Comparison of ENCODE assay signal across 8 mouse cellular contexts in genomic region chr17:34685120-34686110, GRCm38 (mm10). TPM values are rescaled to one million over a fixed set of nuclear protein-coding genes. Genes with fewer than 3 reads are reported as not detected.
DNase-seq lines count a peak whose midpoint lies in the region; ATAC-seq lines count a peak whose summit lies in the region.

No protein-coding gene starts in this region.

- peaks cover 46% of the 10 kb centered on the region for H3K4me1 ChIP-seq in heart, embryonic 13.5 days
- H3K4me1 ChIP-seq in midbrain, embryonic 13.5 days (replicated peaks): peaks cover 3% of the 10 kb centered on the region; the same call in 1 of the 2 replicates

- ATAC-seq in heart, embryonic 13.5 days (ENCODE audit: extremely low read depth, insufficient number of reproducible peaks, low FRiP score, low TSS enrichment): peak; percentile 38; the same call in 1 of the 2 replicates
- ATAC-seq in midbrain, embryonic 13.5 days: peak; percentile 44; the same call in 1 of the 2 replicates

- peaks cover 3% of the 10 kb centered on the region for H3K27me3 ChIP-seq in heart, embryonic 13.5 days (replicated peaks)
- no peaks in the 10 kb centered on the region for H3K27me3 ChIP-seq in midbrain, embryonic 13.5 days

- no peak overlapping the region for H3K4me2 ChIP-seq in heart, embryonic 13.5 days
- H3K4me2 ChIP-seq in midbrain, embryonic 13.5 days (replicated peaks): no peak overlapping the region

- no peaks in the 10 kb centered on the region for H3K9me3 ChIP-seq in heart, embryonic 13.5 days
- H3K9me3 ChIP-seq in midbrain, embryonic 13.5 days: no peaks in the 10 kb centered on the region

- DNase-seq in cerebellum, postnatal 25 days: peak; percentile 24 to 52
- DNase-seq in cerebellum, adult 11 months: no peak
- DNase-seq in ovary, postnatal 14 days (ENCODE audit: low spot score): peak; percentile 61
- DNase-seq in ovary, adult 18-20 months (ENCODE audit: low spot score): no peak
- no peak for DNase-seq in thymus, postnatal 25 days
- no peak for DNase-seq in right cerebral cortex, adult 18-20 months

- H3K4me3 ChIP-seq in heart, embryonic 13.5 days: no peak overlapping the region
- no peak overlapping the region for H3K4me3 ChIP-seq in midbrain, embryonic 13.5 days (replicated peaks)

- H3K27ac ChIP-seq in heart, embryonic 13.5 days (replicated peaks): peak overlapping the region; percentile 74
- no peak overlapping the region for H3K27ac ChIP-seq in midbrain, embryonic 13.5 days

- 70% methylated on average over 28 of the region's 28 CpGs for WGBS in heart, embryonic 13.5 days
- 80% methylated on average over 28 of the region's 28 CpGs for WGBS in midbrain, embryonic 13.5 days

- no peaks in the 10 kb centered on the region for H3K36me3 ChIP-seq in heart, embryonic 13.5 days
- no peaks in the 10 kb centered on the region for H3K36me3 ChIP-seq in midbrain, embryonic 13.5 days

- peak overlapping the region; percentile 25; the same call in 1 of the 2 replicates for H3K9ac ChIP-seq in heart, embryonic 13.5 days
- H3K9ac ChIP-seq in midbrain, embryonic 13.5 days (replicated peaks): no peak overlapping the region

RNA-seq across cellular contexts. Expression of gene Tnxb, which starts 15.1 kb away (rescaled TPM):
- 1.3 and 1.4 TPM in 2 replicates for polyA plus RNA-seq in heart, embryonic 13.5 days (2015; fragmentation: Nextera tagmentation; extraction: Ambion mirVana)
- polyA plus RNA-seq in midbrain, embryonic 13.5 days (2015; fragmentation: Nextera tagmentation; extraction: Ambion mirVana): 0.08 and 0.10 TPM in 2 replicates

RNA-seq across cellular contexts. Expression of gene Atf6b, which starts 38.5 kb away (rescaled TPM):
- 56.1 and 56.2 TPM in 2 replicates for polyA plus RNA-seq in heart, embryonic 13.5 days (2015; fragmentation: Nextera tagmentation; extraction: Ambion mirVana)
- polyA plus RNA-seq in midbrain, embryonic 13.5 days (2015; fragmentation: Nextera tagmentation; extraction: Ambion mirVana): 118 and 122 TPM in 2 replicates

RNA-seq across cellular contexts. Expression of gene Fkbpl, which starts 40.9 kb away (rescaled TPM):
- polyA plus RNA-seq in heart, embryonic 13.5 days (2015; fragmentation: Nextera tagmentation; extraction: Ambion mirVana): 10.4 and 10.7 TPM in 2 replicates
- polyA plus RNA-seq in midbrain, embryonic 13.5 days (2015; fragmentation: Nextera tagmentation; extraction: Ambion mirVana): 17.0 and 18.9 TPM in 2 replicates

RNA-seq across cellular contexts. Expression of gene Prrt1, which starts 56.1 kb away (rescaled TPM):
- polyA plus RNA-seq in heart, embryonic 13.5 days (2015; fragmentation: Nextera tagmentation; extraction: Ambion mirVana): 0.15 and 0.31 TPM in 2 replicates
- polyA plus RNA-seq in midbrain, embryonic 13.5 days (2015; fragmentation: Nextera tagmentation; extraction: Ambion mirVana): 7.4 and 7.5 TPM in 2 replicates

RNA-seq across cellular contexts. Expression of gene Ppt2, which starts 57.1 kb away (rescaled TPM):
- 26.1 and 27.6 TPM in 2 replicates for polyA plus RNA-seq in heart, embryonic 13.5 days (2015; fragmentation: Nextera tagmentation; extraction: Ambion mirVana)
- 22.3 and 23.3 TPM in 2 replicates for polyA plus RNA-seq in midbrain, embryonic 13.5 days (2015; fragmentation: Nextera tagmentation; extraction: Ambion mirVana)

Comparison
In these comparisons a context has a peak if more than half of its experiments do, and no peak if none do; other contexts are left out.
1. DNase-seq: peak in cerebellum, postnatal 25 days (2 of 2) and ovary, postnatal 14 days (single experiment); none in cerebellum, adult 11 months (single experiment), ovary, adult 18-20 months (single experiment), thymus, postnatal 25 days (single experiment) and right cerebral cortex, adult 18-20 months (single experiment).